Mouse (Mus musculus) lung, adult 2 months (tissue): ENCODE results near the gene Grk3.

Experiments
- CTCF ChIP-seq: fragments of 200-500 bp; IDR thresholded peaks from 2 replicates; pipeline ENCODE4 v1.5.1; 2011; ENCODE audit warnings: mild to moderate bottlenecking, low read length, control low read depth; ENCODE audit not compliant: insufficient read depth
- POLR2A ChIP-seq: fragments of 200-500 bp; IDR thresholded peaks from 2 replicates; pipeline ENCODE4 v1.6.1; 2011; ENCODE audit warnings: low read depth, mild to moderate bottlenecking, control low read depth, low read length, borderline replicate concordance; ENCODE audit errors: extremely low read depth

DNA sequence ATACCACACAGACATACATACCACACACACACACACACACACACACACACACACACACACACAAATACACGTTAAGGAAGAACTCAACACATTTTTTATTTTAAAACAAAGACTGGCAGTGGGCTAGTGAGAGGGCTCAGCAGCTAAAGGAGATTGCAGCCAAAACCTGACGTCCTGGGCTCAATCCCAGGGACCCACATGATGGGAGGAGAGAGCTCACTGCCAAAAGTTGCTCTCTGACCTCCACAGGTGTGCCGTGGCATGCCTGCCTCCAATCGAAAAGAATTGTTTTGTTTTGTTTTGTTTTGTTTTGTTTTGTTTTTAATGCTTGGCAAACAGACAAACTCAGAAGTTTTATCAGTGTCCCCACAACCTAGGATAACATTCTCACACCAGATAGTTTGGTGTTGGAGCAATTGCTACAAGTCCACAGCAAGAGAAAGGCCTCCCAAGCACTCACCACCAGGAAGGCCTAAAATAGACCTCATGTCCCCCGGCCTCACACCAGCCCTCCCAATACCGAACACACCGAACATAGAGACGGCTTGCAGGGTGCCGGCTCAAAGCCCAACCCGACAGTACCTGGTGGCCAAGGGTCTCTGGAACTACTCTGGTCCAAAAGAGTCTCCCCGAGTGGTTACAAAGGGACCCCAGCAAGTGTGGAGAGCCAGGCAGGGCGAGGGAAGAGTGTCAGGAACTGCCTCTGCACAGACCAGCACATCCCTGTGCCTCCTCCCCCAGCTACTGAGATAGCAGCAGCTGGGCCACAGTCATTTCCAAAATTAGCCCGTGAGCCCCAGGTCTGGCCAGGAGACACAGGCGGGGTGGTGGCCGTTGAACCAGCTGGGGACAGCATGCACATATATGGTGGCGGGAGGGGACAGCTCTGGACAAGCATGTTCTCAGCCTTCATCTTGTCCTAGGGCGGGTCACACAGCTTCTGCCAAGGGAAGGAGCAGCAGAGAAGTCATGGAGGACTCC, 119.6 kb downstream of the Grk3 start, which contains the start of gene Myo18b:
- no peak for TF ChIP-seq CTCF
- no peak for TF ChIP-seq POLR2A
